Mouse (Mus musculus) MEL (cell line): ENCODE results near the gene Zdhhc14. TPM values are rescaled to one million over a fixed set of nuclear protein-coding genes. Genes with fewer than 3 reads are reported as not detected.

Experiments used
- DNase-seq: peaks from one replicate; pipeline ENCODE4 v3.0.0; 2011; ENCODE audit warnings: low read depth, low spot score
- H3K27ac ChIP-seq: 2 replicates; pipeline ENCODE4 v1.5.1; 2012; ENCODE audit warnings: low read depth, mild to moderate bottlenecking, control low read depth, low read length, moderate library complexity; ENCODE audit not compliant: control insufficient read depth
- H3K27me3 ChIP-seq, 2 experiments: fragments of 150-350 bp in 1 of 2; sonication (generic) in 1 of 2; 2 replicates each; pipeline ENCODE4 v1.6.1; 2012; ENCODE audit warnings: low read length in 2 of 2, mild to moderate bottlenecking in 2 of 2, improper control_type of control experiment in 1 of 2, moderate library complexity in 1 of 2; ENCODE audit not compliant: insufficient read depth in 2 of 2, control insufficient read depth in 1 of 2
- H3K36me3 ChIP-seq, 2 experiments: 2 replicates each; pipeline ENCODE4 v1.6.1; 2012 to 2014; ENCODE audit warnings: low read length in 2 of 2, improper control_type of control experiment in 1 of 2, inconsistent platforms in 1 of 2, mild to moderate bottlenecking in 1 of 2; ENCODE audit not compliant: insufficient read depth in 2 of 2, control insufficient read depth in 1 of 2
- H3K4me1 ChIP-seq, 2 experiments: fragments of 150-350 bp in 1 of 2; sonication (generic) in 1 of 2; 2 replicates each; pipeline ENCODE4 v1.6.1; 2012; ENCODE audit warnings: low read length in 2 of 2, improper control_type of control experiment in 1 of 2, mild to moderate bottlenecking in 1 of 2; ENCODE audit not compliant: insufficient read depth in 2 of 2, control insufficient read depth in 1 of 2
- H3K4me3 ChIP-seq, 2 experiments: fragments of 150-350 bp in 1 of 2; sonication (generic) in 1 of 2; 2 replicates each; pipeline ENCODE4 v1.5.1; 2012; ENCODE audit warnings: low read depth in 2 of 2, low read length in 2 of 2, mild to moderate bottlenecking in 2 of 2, moderate library complexity in 2 of 2, control low read depth in 1 of 2, improper control_type of control experiment in 1 of 2; ENCODE audit not compliant: control insufficient read depth in 1 of 2, insufficient read depth in 1 of 2
- H3K79me2 ChIP-seq: 2 replicates; pipeline ENCODE4 v1.6.1; 2012; ENCODE audit warnings: mild to moderate bottlenecking, low read length, moderate library complexity; ENCODE audit not compliant: control insufficient read depth, poor library complexity, insufficient read depth
- H3K9ac ChIP-seq: 2 replicates; pipeline ENCODE4 v1.6.1; 2012; ENCODE audit warnings: low read depth, mild to moderate bottlenecking, control low read depth, low read length, moderate library complexity; ENCODE audit not compliant: control insufficient read depth, poor library complexity, severe bottlenecking
- H3K9me3 ChIP-seq: fragments of 150-350 bp; sonication (generic); replicated peaks from 2 replicates; pipeline ENCODE4 v1.6.1; 2012; ENCODE audit warnings: mild to moderate bottlenecking, low read length, improper control_type of control experiment, moderate library complexity; ENCODE audit not compliant: insufficient read depth
- BHLHE40 ChIP-seq: IDR thresholded peaks from 2 replicates; pipeline ENCODE4 v1.6.1; 2012; ENCODE audit warnings: low read depth, mild to moderate bottlenecking, inconsistent platforms, low read length, improper control_type of control experiment, borderline replicate concordance
- CHD2 ChIP-seq: IDR thresholded peaks from 2 replicates; pipeline ENCODE4 v1.6.1; 2011; ENCODE audit warnings: low read length, improper control_type of control experiment
- CTCF ChIP-seq, 3 experiments: IDR thresholded peaks in 2 of 3; conservative IDR thresholded peaks in 1 of 3; 2 replicates each; pipeline ENCODE4 v1.5.1; 2011 to 2012; ENCODE audit warnings: low read length in 3 of 3, low read depth in 2 of 3, mild to moderate bottlenecking in 2 of 3, improper control_type of control experiment in 1 of 3, inconsistent platforms in 1 of 3, mixed read lengths in 1 of 3, moderate library complexity in 1 of 3; ENCODE audit not compliant: control insufficient read depth in 1 of 3, insufficient read depth in 1 of 3, poor library complexity in 1 of 3, severe bottlenecking in 1 of 3
- E2F4 ChIP-seq: IDR thresholded peaks from 2 replicates; pipeline ENCODE4 v1.6.1; 2011; ENCODE audit warnings: low read depth, low read length, improper control_type of control experiment, borderline replicate concordance
- ELF1 ChIP-seq: IDR thresholded peaks from 2 replicates; pipeline ENCODE4 v1.6.1; 2014; ENCODE audit warnings: low read depth, mild to moderate bottlenecking, inconsistent platforms, low read length, improper control_type of control experiment, moderate library complexity
- HCFC1 ChIP-seq: IDR thresholded peaks from 2 replicates; pipeline ENCODE4 v1.6.1; 2012; ENCODE audit warnings: low read depth, mild to moderate bottlenecking, inconsistent platforms, low read length, improper control_type of control experiment, moderate library complexity
- JUND ChIP-seq: IDR thresholded peaks from 2 replicates; pipeline ENCODE4 v1.6.1; 2011; ENCODE audit warnings: low read depth, mild to moderate bottlenecking, improper control_type of control experiment, low read length
- KAT2A ChIP-seq: conservative IDR thresholded peaks from 2 replicates; pipeline ENCODE4 v1.6.1; 2012; ENCODE audit warnings: low read depth, low read length, improper control_type of control experiment, inconsistent platforms
- MAX ChIP-seq: IDR thresholded peaks from 2 replicates; pipeline ENCODE4 v1.6.1; 2011; ENCODE audit warnings: low read length, improper control_type of control experiment
- MAZ ChIP-seq: IDR thresholded peaks from 2 replicates; pipeline ENCODE4 v1.6.1; 2012; ENCODE audit warnings: low read depth, mild to moderate bottlenecking, inconsistent platforms, low read length, improper control_type of control experiment
- MEF2A ChIP-seq: IDR thresholded peaks from 2 replicates; pipeline ENCODE4 v1.6.1; 2014; ENCODE audit warnings: low read depth, mild to moderate bottlenecking, inconsistent platforms, low read length, improper control_type of control experiment; ENCODE audit not compliant: poor library complexity, insufficient replicate concordance, severe bottlenecking; ENCODE audit errors: extremely low read depth
- MXI1 ChIP-seq: IDR thresholded peaks from 2 replicates; pipeline ENCODE4 v1.6.1; 2011; ENCODE audit warnings: mild to moderate bottlenecking, low read depth, low read length, improper control_type of control experiment
- NELFE ChIP-seq: IDR thresholded peaks from 2 replicates; pipeline ENCODE4 v1.6.1; 2011; ENCODE audit warnings: low read depth, low read length, improper control_type of control experiment
- NRF1 ChIP-seq: IDR thresholded peaks from 2 replicates; pipeline ENCODE4 v1.6.1; 2014; ENCODE audit warnings: low read depth, mild to moderate bottlenecking, inconsistent platforms, low read length, improper control_type of control experiment, moderate library complexity; ENCODE audit not compliant: poor library complexity, insufficient read depth, severe bottlenecking
- POLR2A ChIP-seq, 2 experiments: IDR thresholded peaks; 2 replicates each; pipeline ENCODE4 v1.6.1; 2011 to 2012; ENCODE audit warnings: low read length in 2 of 2, mild to moderate bottlenecking in 2 of 2, control low read depth in 1 of 2, improper control_type of control experiment in 1 of 2, low read depth in 1 of 2, moderate library complexity in 1 of 2; ENCODE audit not compliant: control insufficient read depth in 1 of 2, insufficient read depth in 1 of 2, poor library complexity in 1 of 2
- POLR2AphosphoS2 ChIP-seq: IDR thresholded peaks from 2 replicates; pipeline ENCODE4 v1.6.1; 2011; ENCODE audit warnings: low read length, improper control_type of control experiment
- POLR2AphosphoS5 ChIP-seq: IDR thresholded peaks from 2 replicates; pipeline ENCODE4 v1.6.1; 2012; ENCODE audit warnings: low read depth, borderline replicate concordance, mild to moderate bottlenecking, inconsistent platforms, low read length, moderate library complexity, mixed read lengths
- RCOR1 ChIP-seq: IDR thresholded peaks from 2 replicates; pipeline ENCODE4 v1.6.1; 2012; ENCODE audit warnings: low read depth, mild to moderate bottlenecking, inconsistent platforms, low read length, improper control_type of control experiment
- SIN3A ChIP-seq: IDR thresholded peaks from 2 replicates; pipeline ENCODE4 v1.6.1; 2012; ENCODE audit warnings: low read length, improper control_type of control experiment, inconsistent platforms
- TAL1 ChIP-seq: IDR thresholded peaks from 2 replicates; pipeline ENCODE4 v1.6.1; 2012; ENCODE audit warnings: mild to moderate bottlenecking, inconsistent platforms, low read length, moderate library complexity, mixed read lengths
- TCF12 ChIP-seq: IDR thresholded peaks from 2 replicates; pipeline ENCODE4 v1.6.1; 2014; ENCODE audit warnings: low read depth, mild to moderate bottlenecking, inconsistent platforms, low read length, improper control_type of control experiment, moderate library complexity
- USF1 ChIP-seq: IDR thresholded peaks from 2 replicates; pipeline ENCODE4 v1.6.1; 2014; ENCODE audit warnings: low read depth, mild to moderate bottlenecking, inconsistent platforms, low read length, improper control_type of control experiment, moderate library complexity
- USF2 ChIP-seq, 2 experiments: IDR thresholded peaks; 2 replicates each; pipeline ENCODE4 v1.6.1; 2011 to 2012; ENCODE audit warnings: improper control_type of control experiment in 2 of 2, low read length in 2 of 2, borderline replicate concordance in 1 of 2, inconsistent platforms in 1 of 2, low read depth in 1 of 2, mild to moderate bottlenecking in 1 of 2; ENCODE audit not compliant: insufficient read depth in 1 of 2
- ZKSCAN1 ChIP-seq: IDR thresholded peaks from 2 replicates; pipeline ENCODE4 v1.6.1; 2012; ENCODE audit warnings: low read depth, mild to moderate bottlenecking, inconsistent platforms, low read length, improper control_type of control experiment, moderate library complexity
- ZMIZ1 ChIP-seq: IDR thresholded peaks from 2 replicates; pipeline ENCODE4 v1.6.1; 2012; ENCODE audit warnings: low read depth, mild to moderate bottlenecking, inconsistent platforms, low read length, improper control_type of control experiment, moderate library complexity
- ZNF384 ChIP-seq: IDR thresholded peaks from 2 replicates; pipeline ENCODE4 v1.6.1; 2012; ENCODE audit warnings: low read depth, mild to moderate bottlenecking, inconsistent platforms, low read length, improper control_type of control experiment
- polyA plus RNA-seq, 2 experiments: library from polyadenylated mRNA; stranded (reverse) in 1 of 2; unstranded in 1 of 2; fragments of >175 nt in 1 of 2; fragments of >200 nt in 1 of 2; gene quantifications; 2 replicates each; pipeline versions ENCODE4 v1.2.1 to v1.2.4; 2012; ENCODE audit warnings: low replicate concordance in 2 of 2, low read depth in 1 of 2; ENCODE audit not compliant: insufficient read length in 2 of 2, insufficient read depth in 1 of 2, missing spikeins in 1 of 2
- total RNA-seq: library from RNA; depleted of rRNA; stranded (reverse); fragments of 300-350 nt; gene quantifications from 2 replicates; pipeline ENCODE4 v1.2.3, GENCODE M21; 2012

Zdhhc14 gene
- total and polyA plus RNA-seq, 3 experiments, result 3.4 to 4.9 TPM; not detected in 1

DNA sequence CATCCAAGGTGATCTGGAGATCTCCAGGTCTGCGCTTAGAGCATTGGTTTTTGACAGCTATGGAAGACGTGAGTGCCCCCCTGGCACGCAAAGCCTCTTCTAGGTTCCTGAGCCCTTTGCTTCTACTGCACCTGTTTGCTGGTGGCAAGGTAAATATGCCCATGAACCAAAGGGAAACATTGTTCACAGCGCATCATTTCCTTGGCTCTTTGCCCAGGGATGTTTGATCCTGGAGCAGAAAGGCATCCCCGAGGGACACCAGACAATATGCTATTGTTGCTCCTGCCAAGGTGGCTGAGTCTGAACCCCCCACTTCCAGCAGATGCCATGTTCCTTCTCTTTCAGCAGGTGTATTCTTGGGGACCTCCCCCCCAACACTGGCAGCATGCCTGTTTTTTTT is 61.2 kb downstream of the Zdhhc14 start:
- Histone ChIP-seq H3K9ac (no peak overlapping the region), H3K4me1 (no peaks in the 10 kb centered on the region), H3K79me2 (no peaks in the 10 kb centered on the region), H3K36me3 (no peaks in the 10 kb centered on the region), H3K9me3 (no peaks in the 10 kb centered on the region), H3K27ac (no peak overlapping the region), H3K4me3 (no peak overlapping the region), H3K27me3 (no peaks in the 10 kb centered on the region)
- no peak for DNase-seq
- TF ChIP-seq USF1 (no peak), MXI1 (no peak), ZNF384 (no peak), ZMIZ1 (no peak), POLR2AphosphoS2 (no peak), NELFE (no peak), MEF2A (no peak), JUND (no peak), TCF12 (no peak), BHLHE40 (no peak), SIN3A (no peak), MAZ (no peak), E2F4 (no peak), ELF1 (no peak), ZKSCAN1 (no peak), CHD2 (no peak), HCFC1 (no peak), USF2 (IDR thresholded peaks at IDR 0.05; ENCODE audit: borderline replicate concordance in 1 of 2, insufficient read depth in 1 of 2, low read depth in 1 of 2, low read length in 2 of 2) (no peak), RCOR1 (no peak)

DNA sequence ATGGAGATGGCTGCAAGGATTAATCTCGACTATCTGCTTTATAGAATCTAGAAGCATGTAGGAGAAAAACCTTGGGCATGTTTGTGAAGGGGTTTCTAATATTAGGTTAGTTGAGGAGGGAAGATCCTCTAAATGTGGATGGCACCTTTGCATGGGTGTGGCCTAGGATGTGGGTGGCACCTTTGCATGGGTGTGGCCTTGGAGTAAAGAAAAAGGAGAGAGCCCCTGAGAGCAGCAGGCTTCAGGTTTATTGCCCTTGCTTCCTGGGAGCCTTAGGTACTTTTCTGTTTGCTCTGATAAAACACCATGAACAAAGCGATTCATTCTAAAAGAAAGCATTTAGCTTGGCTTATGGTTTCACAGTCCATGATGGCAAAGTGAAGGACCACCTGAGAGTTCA is 62.2 kb downstream of the Zdhhc14 start:
- Histone ChIP-seq H3K36me3 (no peaks in the 10 kb centered on the region), H3K4me3 (no peak overlapping the region), H3K9ac (no peak overlapping the region), H3K27ac (no peak overlapping the region), H3K79me2 (no peaks in the 10 kb centered on the region), H3K27me3 (no peaks in the 10 kb centered on the region), H3K4me1 (no peaks in the 10 kb centered on the region), H3K9me3 (no peaks in the 10 kb centered on the region)
- no peak for DNase-seq
- no peak for TF ChIP-seq CTCF (IDR thresholded peaks at IDR 0.05 in 2 of 3, conservative IDR thresholded peaks at IDR 0.05 in 1 of 3; ENCODE audit: control insufficient read depth in 1 of 3, insufficient read depth in 1 of 3, low read depth in 2 of 3, low read length in 3 of 3, poor library complexity in 1 of 3, severe bottlenecking in 1 of 3)
- TF ChIP-seq MAX, result no peak
- no peak for TF ChIP-seq HCFC1
- TF ChIP-seq SIN3A, result no peak
- no peak for TF ChIP-seq NRF1
- TF ChIP-seq POLR2A (IDR thresholded peaks at IDR 0.05; ENCODE audit: control insufficient read depth in 1 of 2, insufficient read depth in 1 of 2, low read depth in 1 of 2, low read length in 2 of 2, poor library complexity in 1 of 2), result no peak
- no peak for TF ChIP-seq POLR2AphosphoS5
- no peak for TF ChIP-seq CHD2
- TF ChIP-seq TAL1, result no peak
- no peak for TF ChIP-seq NELFE
- TF ChIP-seq E2F4, result no peak
- TF ChIP-seq MAZ, result no peak
- no peak for TF ChIP-seq ZKSCAN1
- TF ChIP-seq RCOR1, result no peak
- no peak for TF ChIP-seq ZNF384
- no peak for TF ChIP-seq KAT2A
